Mouse (Mus musculus): ENCODE measurements around the gene Dhrs11. TPM values are rescaled to one million over a fixed set of nuclear protein-coding genes. Genes with fewer than 3 reads are reported as not detected.

Gene Dhrs11
- 10 to 100 TPM; 25.6 to 31.3 TPM for total RNA-seq (2023)

DNA sequence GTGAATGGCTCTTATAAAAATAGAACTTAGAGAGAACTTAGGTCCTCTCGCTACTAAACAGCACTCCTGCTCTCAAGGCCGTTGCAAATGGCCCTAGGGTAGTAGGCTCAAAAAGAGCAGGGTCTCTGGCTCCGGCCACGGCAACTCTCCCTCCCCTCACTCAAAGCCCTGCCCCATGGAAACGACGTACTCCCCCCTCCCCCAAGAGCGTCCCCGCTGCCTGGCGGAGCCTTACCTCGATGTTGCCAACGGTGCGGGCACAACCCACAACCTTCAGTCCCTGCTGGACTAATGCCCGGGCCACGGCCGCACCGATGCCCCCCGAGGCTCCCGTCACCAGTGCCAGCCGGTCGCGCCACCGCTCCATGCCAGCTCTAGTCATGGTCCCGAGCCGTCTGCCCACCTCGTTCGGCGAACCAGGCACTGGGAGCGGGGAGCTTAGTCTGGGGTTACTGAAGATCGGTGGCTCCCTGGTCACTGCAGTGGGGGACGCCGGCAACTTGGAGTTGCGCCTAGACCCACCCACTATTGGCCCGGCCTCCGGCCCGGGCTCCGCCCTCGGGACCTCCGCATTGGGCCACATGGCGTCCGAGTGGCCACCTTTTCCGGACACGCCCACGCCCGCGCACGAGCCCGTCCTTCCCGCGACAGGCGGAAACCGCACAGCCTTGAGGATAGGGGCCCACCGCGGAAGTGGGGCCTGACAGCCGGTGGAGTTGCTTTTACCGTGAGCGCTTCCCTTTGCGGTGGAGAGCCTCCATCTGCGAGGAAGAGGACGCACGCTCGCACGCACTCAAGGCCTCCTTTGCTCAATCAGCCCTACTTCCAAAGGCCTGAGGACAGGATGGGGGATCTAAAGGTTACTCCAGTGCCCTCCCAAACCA lies at the start of gene Dhrs11:
Gene Dhrs11 (minus strand): TSS at position 479 of the 884 bp plus-strand sequence.

GRCm38 (mm10) chr11:84870337-84871043 lies 41.7 kb upstream of the Dhrs11 start, which contains the start of gene Ggnbp2:
Gene Ggnbp2 (minus strand): TSS chr11:84870817.

DNA sequence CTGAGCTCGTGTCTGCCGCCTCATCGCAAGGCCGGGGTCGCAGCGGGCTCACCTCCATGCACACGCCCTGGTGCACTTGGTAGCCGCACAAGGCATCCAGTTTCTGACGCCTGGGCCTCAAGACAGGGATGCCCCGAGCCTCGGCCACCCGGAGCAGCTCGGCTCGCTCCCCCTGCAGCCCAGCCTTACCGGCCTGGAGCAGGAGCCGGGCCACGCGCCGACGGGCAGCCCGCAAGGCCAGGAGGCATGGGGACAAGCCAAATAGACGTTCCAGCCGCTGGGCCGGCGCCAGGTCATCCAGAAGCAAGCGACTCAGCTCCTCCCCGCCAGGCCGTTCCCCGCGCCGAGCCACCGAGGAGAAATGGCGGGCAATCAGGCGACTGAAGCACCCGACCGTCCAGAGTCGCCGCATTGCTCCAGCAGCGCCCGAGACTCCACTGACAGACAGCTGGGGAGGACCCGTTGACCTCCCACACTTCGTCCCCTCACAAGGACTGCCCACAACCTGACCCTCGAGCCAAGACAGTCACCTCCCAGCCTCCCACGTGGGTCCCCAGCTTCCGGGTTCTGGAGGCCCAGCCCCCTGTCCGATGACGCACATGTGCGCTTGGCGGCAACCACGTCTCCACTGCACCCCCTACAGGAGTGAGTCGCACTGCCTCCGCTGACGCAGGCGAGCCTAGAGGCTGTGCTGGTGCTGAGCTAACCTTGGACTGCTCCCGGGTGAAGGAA lies 9.7 kb downstream of the Dhrs11 start, which contains the start of gene Mrm1:
Gene Mrm1 (minus strand): TSS at position 555 of the 732 bp plus-strand sequence.

Other genes starting within 250 kb of the Dhrs11 start
- 1 to 10 TPM; 5.2 to 6.2 TPM for gene Mrm1, start 9.5 kb downstream of the Dhrs11 start, total RNA-seq (2023)
- 100 to 1,000 TPM; 125 to 136 TPM for gene Ggnbp2, start 41.8 kb upstream of the Dhrs11 start, total RNA-seq (2023)
- gene Myo19, start 51.2 kb upstream of the Dhrs11 start, total RNA-seq (2023), result 1 to 10 TPM; 1.4 to 2.6 TPM
- 1 to 10 TPM; 1.4 to 2.8 TPM for gene Pigw, start 51.3 kb upstream of the Dhrs11 start, total RNA-seq (2023)
- gene Znhit3, start 87.4 kb upstream of the Dhrs11 start, total RNA-seq (2023), result 10 to 100 TPM in 1 of 2 experiments, 1 to 10 TPM in 1; 9.1 to 11.5 TPM
- gene Car4, start 128.8 kb upstream of the Dhrs11 start, total RNA-seq (2023), result not detected